Mouse (Mus musculus) midbrain, embryonic 15.5 days (tissue): ENCODE data around the gene Aig1. TPM values are rescaled to one million over a fixed set of nuclear protein-coding genes. Genes with fewer than 3 reads are reported as not detected.
A peak's percentile ranks its signal among the peaks of the same experiment; 100 is the strongest.
"Not testable (repeated sequence)": the region's sequence is repeated elsewhere in the genome, so short reads cannot be mapped to it uniquely, and the experiment has no call there.

Source experiments
- ATAC-seq: fragments of 200-750 bp; cut with Nextera tagmentation; replicated peaks from 2 replicates; pipeline ENCODE4 v1.8.0; 2017; ENCODE audit warnings: moderate TSS enrichment
- H3K27ac ChIP-seq: fragments of 300-500 bp; sonication (generic); 2 replicates; pipeline ENCODE4 v1.5.1; 2015; ENCODE audit warnings: mild to moderate bottlenecking, inconsistent platforms
- H3K27me3 ChIP-seq: fragments of 300-500 bp; sonication (generic); replicated peaks from 2 replicates; pipeline ENCODE4 v1.6.1; 2015; ENCODE audit warnings: inconsistent platforms
- H3K36me3 ChIP-seq: fragments of 300-500 bp; sonication (generic); replicated peaks from 2 replicates; pipeline ENCODE4 v1.6.1; 2015; ENCODE audit warnings: inconsistent platforms
- H3K4me1 ChIP-seq: fragments of 300-500 bp; sonication (generic); 2 replicates; pipeline ENCODE4 v1.6.1; 2015; ENCODE audit warnings: inconsistent platforms
- H3K4me2 ChIP-seq: fragments of 300-500 bp; sonication (generic); 2 replicates; pipeline ENCODE4 v1.6.1; 2015; ENCODE audit warnings: inconsistent platforms, mild to moderate bottlenecking, moderate library complexity
- H3K4me3 ChIP-seq: fragments of 300-500 bp; sonication (generic); 2 replicates; pipeline ENCODE4 v1.5.1; 2015; ENCODE audit warnings: mild to moderate bottlenecking, inconsistent platforms
- H3K9ac ChIP-seq: fragments of 300-500 bp; sonication (generic); 2 replicates; pipeline ENCODE4 v1.6.1; 2015; ENCODE audit warnings: mild to moderate bottlenecking, inconsistent platforms
- H3K9me3 ChIP-seq: fragments of 300-500 bp; sonication (generic); 2 replicates; pipeline ENCODE4 v1.6.1; 2016; ENCODE audit warnings: inconsistent platforms
- WGBS: fragments of 180-500 bp; shearing (Covaris S2); methylation state at CpG from one replicate; pipeline ENCODE4 v1.1.7; 2015; ENCODE audit warnings: mixed read lengths; 5-methylcytosine and 5-hydroxymethylcytosine counted together
- polyA plus RNA-seq: library from polyadenylated mRNA; unstranded; fragments of >200 nt; fragmentation: Nextera tagmentation; extraction: Ambion mirVana; gene quantifications from 2 replicates; pipeline ENCODE4 v1.2.1, GENCODE M21; 2015

Aig1 gene
- polyA plus RNA-seq = 86.4 and 90.1 TPM in 2 replicates

- peak within 1 kb of the TSS; percentile 75 for H3K4me2 ChIP-seq
- peak within 1 kb of the TSS; percentile 71 for H3K4me3 ChIP-seq
- no peaks in the 10 kb centered on the region for H3K36me3 ChIP-seq
- ATAC-seq = peak; percentile 97
- H3K9me3 ChIP-seq = 0 out of 2 replicates have a peak, but pooled peaks cover 5% of the 10 kb centered on the region
- 3% methylated on average over 62 of the region's 77 CpGs for WGBS
- peak within 1 kb of the TSS; percentile 74 for H3K9ac ChIP-seq
- peaks cover 12% of the 10 kb centered on the region; the same call in 1 of the 2 replicates for H3K4me1 ChIP-seq
- H3K27me3 ChIP-seq = no peaks in the 10 kb centered on the region
- H3K27ac ChIP-seq = peak within 1 kb of the TSS; percentile 84
Measured at GRCm38 (mm10) chr10:13868371-13869321, at the start of gene Aig1. Gene Aig1 (minus strand): TSS chr10:13868980.

DNA sequence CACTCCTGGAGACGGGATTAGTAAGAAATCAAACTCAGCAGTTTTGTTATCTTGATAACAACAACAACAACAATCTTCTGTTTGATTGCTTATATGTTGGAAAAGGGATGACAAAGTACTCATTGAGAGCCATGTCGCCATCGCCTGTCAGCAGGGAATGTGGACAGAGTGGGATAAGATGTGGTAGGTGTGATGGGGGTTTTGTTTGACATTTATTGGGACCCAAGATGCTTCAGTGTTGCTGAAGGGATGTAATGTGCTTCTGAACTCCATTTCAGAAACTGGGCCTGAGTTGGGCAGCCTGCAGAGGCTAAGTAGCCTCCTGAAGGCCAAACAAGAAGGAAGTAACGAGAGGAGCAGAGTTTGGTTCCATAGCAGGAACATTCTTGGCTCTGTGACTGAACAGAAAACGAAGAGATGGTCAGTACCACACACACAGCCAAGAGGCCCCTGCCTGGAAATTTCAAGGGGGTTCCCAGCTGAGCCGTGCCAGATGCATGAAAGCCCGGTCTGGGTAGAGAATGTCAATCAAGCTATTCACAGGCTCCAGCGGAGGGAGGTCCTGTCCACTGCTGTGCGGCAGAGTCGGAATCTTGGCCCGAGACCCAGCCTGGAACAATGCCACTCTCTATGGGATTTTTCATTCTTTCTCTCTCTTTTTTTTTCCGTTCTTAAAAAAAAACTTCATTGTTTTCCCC is 48.0 kb upstream of the Aig1 start:
- H3K4me3 ChIP-seq = no peak overlapping the region
- H3K4me2 ChIP-seq = no peak overlapping the region
- no peak overlapping the region; the same call in 1 of the 2 replicates for H3K27ac ChIP-seq
- no peak overlapping the region for H3K9ac ChIP-seq
- H3K36me3 ChIP-seq = no peaks in the 10 kb centered on the region
- 20% methylated on average over 12 of the region's 12 CpGs for WGBS
- no peaks in the 10 kb centered on the region for H3K27me3 ChIP-seq
- peak; percentile 94 for ATAC-seq
- H3K9me3 ChIP-seq = no peaks in the 10 kb centered on the region
- H3K4me1 ChIP-seq = peaks cover 4% of the 10 kb centered on the region

GRCm38 (mm10) chr10:13915211-13915610 is 46.4 kb upstream of the Aig1 start:
- Histone ChIP-seq H3K9me3 (no peaks in the 10 kb centered on the region), H3K4me1 (peaks cover 4% of the 10 kb centered on the region), H3K36me3 (no peaks in the 10 kb centered on the region), H3K27me3 (no peaks in the 10 kb centered on the region), H3K4me2 (no peak overlapping the region), H3K9ac (no peak overlapping the region), H3K27ac (no peak overlapping the region), H3K4me3 (no peak overlapping the region)
- no peak for ATAC-seq
- 70% methylated on average over 3 of the region's 3 CpGs for WGBS

- H3K4me2 ChIP-seq = no peak overlapping the region
- no peak overlapping the region for H3K27ac ChIP-seq
- H3K4me3 ChIP-seq = no peak overlapping the region
- H3K36me3 ChIP-seq = no peaks in the 10 kb centered on the region
- no peaks in the 10 kb centered on the region for H3K27me3 ChIP-seq
- H3K9ac ChIP-seq = no peak overlapping the region
- H3K9me3 ChIP-seq = no peaks in the 10 kb centered on the region
- ATAC-seq = no peak
- H3K4me1 ChIP-seq = peaks cover 4% of the 10 kb centered on the region
Measured at GRCm38 (mm10) chr10:13913689-13914088, 44.9 kb upstream of the Aig1 start.

DNA sequence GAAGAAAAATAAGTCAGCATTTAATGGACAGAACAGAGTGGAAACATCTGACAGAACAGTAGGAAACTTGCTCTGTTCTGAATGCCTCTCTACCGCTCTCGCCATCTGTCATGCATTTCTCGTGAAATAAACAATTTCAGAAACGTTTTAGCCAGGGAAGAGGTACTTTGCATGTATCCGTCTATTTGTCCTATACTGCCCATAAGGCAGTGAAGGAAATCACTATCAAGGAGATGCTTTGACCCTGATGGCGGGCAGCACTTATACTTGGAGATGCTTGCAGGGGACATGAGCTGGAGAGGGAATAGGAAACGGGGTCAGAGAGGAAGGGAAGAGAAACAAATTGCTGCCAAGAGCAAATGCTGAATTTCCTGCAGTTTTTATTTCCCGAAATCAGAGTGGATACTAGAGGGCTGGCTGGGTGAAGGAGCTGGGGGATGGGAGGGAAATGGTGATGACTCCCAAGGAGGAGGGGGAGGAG is 37.5 kb upstream of the Aig1 start:
- no peaks in the 10 kb centered on the region for H3K4me1 ChIP-seq
- no peaks in the 10 kb centered on the region for H3K36me3 ChIP-seq
- no peak for ATAC-seq
- no peak overlapping the region for H3K4me2 ChIP-seq
- H3K9me3 ChIP-seq = peaks cover 4% of the 10 kb centered on the region; the same call in 1 of the 2 replicates
- WGBS = 79% methylated on average over 8 of the region's 8 CpGs
- H3K4me3 ChIP-seq = no peak overlapping the region
- no peaks in the 10 kb centered on the region for H3K27me3 ChIP-seq
- no peak overlapping the region for H3K9ac ChIP-seq
- no peak overlapping the region for H3K27ac ChIP-seq

GRCm38 (mm10) chr10:13905618-13906017 is 36.8 kb upstream of the Aig1 start:
- peaks cover 4% of the 10 kb centered on the region; the same call in 1 of the 2 replicates for H3K9me3 ChIP-seq
- no peak overlapping the region for H3K4me2 ChIP-seq
- H3K9ac ChIP-seq = no peak overlapping the region
- no peak overlapping the region for H3K27ac ChIP-seq
- no peaks in the 10 kb centered on the region for H3K27me3 ChIP-seq
- 92% methylated on average over 9 of the region's 9 CpGs for WGBS
- no peak for ATAC-seq
- no peak overlapping the region for H3K4me3 ChIP-seq
- H3K4me1 ChIP-seq = no peaks in the 10 kb centered on the region
- H3K36me3 ChIP-seq = no peaks in the 10 kb centered on the region

DNA sequence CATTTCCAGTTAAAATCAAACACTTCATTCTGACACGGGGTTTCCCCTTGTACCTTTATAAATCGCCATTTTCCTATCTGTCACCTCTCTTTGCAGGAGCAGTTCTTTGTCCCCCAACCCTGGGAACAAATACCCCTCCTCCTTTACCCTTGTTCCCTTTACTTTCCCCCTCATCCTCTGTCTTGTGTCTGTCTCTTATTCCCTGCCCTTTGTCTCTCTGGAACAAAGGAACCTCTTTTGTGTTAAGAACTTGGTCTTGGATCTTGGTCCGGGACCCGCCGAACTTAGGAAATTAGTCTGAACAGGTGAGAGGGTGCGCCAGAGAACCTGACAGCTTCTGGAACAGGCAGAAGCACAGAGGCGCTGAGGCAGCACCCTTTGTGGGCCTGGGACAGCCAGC is 24.0 kb upstream of the Aig1 start:
- H3K4me1 ChIP-seq, H3K9me3 ChIP-seq, H3K4me3 ChIP-seq, H3K27me3 ChIP-seq, H3K36me3 ChIP-seq, ATAC-seq, H3K9ac ChIP-seq, H3K4me2 ChIP-seq, H3K27ac ChIP-seq: not testable (repeated sequence)
- 88% methylated on average over 7 of the region's 7 CpGs for WGBS

GRCm38 (mm10) chr10:13882975-13883875 is 14.4 kb upstream of the Aig1 start:
- Histone ChIP-seq H3K4me3 (no peak overlapping the region), H3K9me3 (no peaks in the 10 kb centered on the region), H3K4me2 (no peak overlapping the region), H3K36me3 (no peaks in the 10 kb centered on the region), H3K27me3 (no peaks in the 10 kb centered on the region), H3K4me1 (no peaks in the 10 kb centered on the region), H3K9ac (no peak overlapping the region), H3K27ac (no peak overlapping the region)
- 91% methylated on average over 10 of the region's 10 CpGs for WGBS
- no peak for ATAC-seq

GRCm38 (mm10) chr10:13882490-13882889 is 13.7 kb upstream of the Aig1 start:
- Histone ChIP-seq H3K27ac (no peak overlapping the region), H3K4me1 (no peaks in the 10 kb centered on the region), H3K4me3 (no peak overlapping the region), H3K9ac (no peak overlapping the region), H3K27me3 (no peaks in the 10 kb centered on the region), H3K4me2 (no peak overlapping the region), H3K9me3 (no peaks in the 10 kb centered on the region), H3K36me3 (no peaks in the 10 kb centered on the region)
- WGBS = 66% methylated on average over 9 of the region's 9 CpGs
- ATAC-seq = no peak

DNA sequence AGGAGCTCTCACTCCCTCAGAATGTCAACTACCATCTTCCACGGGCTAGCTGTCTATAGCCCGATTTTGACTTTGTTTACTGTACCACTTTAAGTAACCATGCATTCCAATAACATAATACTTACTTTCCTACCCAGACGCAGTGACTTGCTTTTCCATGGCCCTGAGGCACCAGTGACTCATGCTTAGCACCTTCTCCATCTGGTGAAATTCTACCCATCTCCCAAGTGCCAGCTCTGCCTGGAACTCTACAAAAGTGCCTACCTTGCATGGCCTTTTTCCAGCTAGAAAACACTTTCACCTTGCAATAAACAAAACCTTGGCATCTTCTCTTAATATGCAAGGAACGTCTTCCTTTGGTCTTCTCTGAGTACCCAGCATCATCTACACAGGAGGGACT is 9.9 kb upstream of the Aig1 start:
- Histone ChIP-seq H3K36me3 (no peaks in the 10 kb centered on the region), H3K9me3 (no peaks in the 10 kb centered on the region), H3K27me3 (no peaks in the 10 kb centered on the region), H3K27ac (no peak overlapping the region), H3K9ac (no peak overlapping the region), H3K4me3 (no peak overlapping the region), H3K4me2 (no peak overlapping the region), H3K4me1 (no peaks in the 10 kb centered on the region)
- WGBS = 88% methylated on average over 4 of the region's 4 CpGs
- ATAC-seq = no peak

- Histone ChIP-seq H3K4me3 (no peak overlapping the region), H3K4me1 (no peaks in the 10 kb centered on the region), H3K9ac (no peak overlapping the region), H3K36me3 (no peaks in the 10 kb centered on the region), H3K9me3 (0 out of 2 replicates have a peak, but pooled peaks cover 5% of the 10 kb centered on the region), H3K27me3 (no peaks in the 10 kb centered on the region), H3K4me2 (no peak overlapping the region), H3K27ac (no peak overlapping the region)
- no peak for ATAC-seq
- 88% methylated on average over 4 of the region's 4 CpGs for WGBS
Measured at GRCm38 (mm10) chr10:13875038-13875420, 6.2 kb upstream of the Aig1 start.
